Mouse (Mus musculus): ENCODE results near the gene Hrct1. TPM values are rescaled to one million over a fixed set of nuclear protein-coding genes. Genes with fewer than 3 reads are reported as not detected.

Gene Hrct1
- total and polyA plus RNA-seq, 3 experiments, result 4.0 to 10.7 (median 4.7) TPM

- Histone ChIP-seq H3K79me2 (replicated peaks; ENCODE audit: control insufficient read depth, insufficient read depth, low read length) (no peaks in the 10 kb centered on the region), H3K36me3 (ENCODE audit: control insufficient read depth, insufficient read depth, low read length) (no peaks in the 10 kb centered on the region), H3K4me1 (ENCODE audit: control insufficient read depth, insufficient read depth, low read length) (no peaks in the 10 kb centered on the region), H3K27me3 (ENCODE audit: control insufficient read depth, insufficient read depth, low read length) (no peaks in the 10 kb centered on the region), H3K9ac (ENCODE audit: low read depth, low read length) (no peak overlapping the region), H3K4me3 (no peak overlapping the region), H3K27ac (no peak overlapping the region)
- no peak for DNase-seq
- intact Hi-C loops (cut with DNase I), result no loop called here
- WGBS, result 74% methylated on average over 13 of the region's 13 CpGs
- TF ChIP-seq POLR2A (IDR thresholded peaks at IDR 0.05; ENCODE audit: insufficient read depth, low read depth, low read length) (no peak), EP300 (IDR thresholded peaks at IDR 0.05; ENCODE audit: insufficient read depth, low read depth, low read length) (no peak), CTCF (IDR thresholded peaks at IDR 0.05) (no peak)
These were observed 21.0 kb upstream of the Hrct1 start for GRCm38 (mm10) chr4:43705991-43706390.

GRCm38 (mm10) chr4:43709869-43710268 lies 17.1 kb upstream of the Hrct1 start, which contains the start of gene Olfr71:
Olfr71 (minus strand) TSS chr4:43710255.
- intact Hi-C loops (cut with DNase I), result loop anchor here (5.0 kb wide), 1 partner anchor 278 kb away; no protein-coding TSS in a partner anchor
- Histone ChIP-seq H3K36me3 (ENCODE audit: control insufficient read depth, insufficient read depth, low read length) (no peaks in the 10 kb centered on the region), H3K27ac (no peak within 1 kb of the TSS), H3K4me1 (ENCODE audit: control insufficient read depth, insufficient read depth, low read length) (no peaks in the 10 kb centered on the region; the same call in 1 of the 2 replicates), H3K4me3 (no peak within 1 kb of the TSS), H3K79me2 (replicated peaks; ENCODE audit: control insufficient read depth, insufficient read depth, low read length) (no peaks in the 10 kb centered on the region), H3K9ac (ENCODE audit: low read depth, low read length) (no peak within 1 kb of the TSS), H3K27me3 (ENCODE audit: control insufficient read depth, insufficient read depth, low read length) (no peaks in the 10 kb centered on the region)
- no peak for TF ChIP-seq POLR2A (IDR thresholded peaks at IDR 0.05; ENCODE audit: insufficient read depth, low read depth, low read length)
- no peak for TF ChIP-seq CTCF (IDR thresholded peaks at IDR 0.05)
- TF ChIP-seq EP300 (IDR thresholded peaks at IDR 0.05; ENCODE audit: insufficient read depth, low read depth, low read length), result no peak
- 47% methylated on average over 6 of the region's 6 CpGs for WGBS
- peak in 1 of 2 experiments; percentile 17 for DNase-seq

- Histone ChIP-seq H3K27ac (no peak overlapping the region), H3K36me3 (ENCODE audit: control insufficient read depth, insufficient read depth, low read length) (no peaks in the 10 kb centered on the region), H3K9ac (ENCODE audit: low read depth, low read length) (no peak overlapping the region), H3K4me3 (no peak overlapping the region), H3K27me3 (ENCODE audit: control insufficient read depth, insufficient read depth, low read length) (no peaks in the 10 kb centered on the region), H3K4me1 (ENCODE audit: control insufficient read depth, insufficient read depth, low read length) (no peaks in the 10 kb centered on the region; the same call in 1 of the 2 replicates), H3K79me2 (replicated peaks; ENCODE audit: control insufficient read depth, insufficient read depth, low read length) (no peaks in the 10 kb centered on the region)
- TF ChIP-seq EP300 (IDR thresholded peaks at IDR 0.05; ENCODE audit: insufficient read depth, low read depth, low read length) (no peak), CTCF (IDR thresholded peaks at IDR 0.05) (peak; percentile 96), POLR2A (IDR thresholded peaks at IDR 0.05; ENCODE audit: insufficient read depth, low read depth, low read length) (no peak)
- intact Hi-C loops (cut with DNase I), result loop anchor here (1.0 to 5.0 kb wide), 3 partner anchors 40 to 280 kb away; no protein-coding TSS in a partner anchor
- peak; percentile 75 to 89 for DNase-seq
- WGBS, result 3% methylated on average over 2 of the region's 2 CpGs
These were observed 15.2 kb upstream of the Hrct1 start for GRCm38 (mm10) chr4:43711821-43712220.

GRCm38 (mm10) chr4:43713652-43714219 lies 13.3 kb upstream of the Hrct1 start:
- Histone ChIP-seq H3K27ac (no peak overlapping the region), H3K27me3 (ENCODE audit: control insufficient read depth, insufficient read depth, low read length) (no peaks in the 10 kb centered on the region), H3K79me2 (replicated peaks; ENCODE audit: control insufficient read depth, insufficient read depth, low read length) (no peaks in the 10 kb centered on the region), H3K9ac (ENCODE audit: low read depth, low read length) (no peak overlapping the region), H3K4me3 (no peak overlapping the region), H3K4me1 (ENCODE audit: control insufficient read depth, insufficient read depth, low read length) (no peaks in the 10 kb centered on the region; the same call in 1 of the 2 replicates), H3K36me3 (ENCODE audit: control insufficient read depth, insufficient read depth, low read length) (no peaks in the 10 kb centered on the region)
- TF ChIP-seq POLR2A (IDR thresholded peaks at IDR 0.05; ENCODE audit: insufficient read depth, low read depth, low read length) (no peak), EP300 (IDR thresholded peaks at IDR 0.05; ENCODE audit: insufficient read depth, low read depth, low read length) (no peak), CTCF (IDR thresholded peaks at IDR 0.05) (no peak)
- intact Hi-C loops (cut with DNase I), result loop anchor here (5.0 kb wide), 1 partner anchor 281 kb away; no protein-coding TSS in a partner anchor
- DNase-seq, result no peak
- 46% methylated on average over 7 of the region's 7 CpGs for WGBS

DNA sequence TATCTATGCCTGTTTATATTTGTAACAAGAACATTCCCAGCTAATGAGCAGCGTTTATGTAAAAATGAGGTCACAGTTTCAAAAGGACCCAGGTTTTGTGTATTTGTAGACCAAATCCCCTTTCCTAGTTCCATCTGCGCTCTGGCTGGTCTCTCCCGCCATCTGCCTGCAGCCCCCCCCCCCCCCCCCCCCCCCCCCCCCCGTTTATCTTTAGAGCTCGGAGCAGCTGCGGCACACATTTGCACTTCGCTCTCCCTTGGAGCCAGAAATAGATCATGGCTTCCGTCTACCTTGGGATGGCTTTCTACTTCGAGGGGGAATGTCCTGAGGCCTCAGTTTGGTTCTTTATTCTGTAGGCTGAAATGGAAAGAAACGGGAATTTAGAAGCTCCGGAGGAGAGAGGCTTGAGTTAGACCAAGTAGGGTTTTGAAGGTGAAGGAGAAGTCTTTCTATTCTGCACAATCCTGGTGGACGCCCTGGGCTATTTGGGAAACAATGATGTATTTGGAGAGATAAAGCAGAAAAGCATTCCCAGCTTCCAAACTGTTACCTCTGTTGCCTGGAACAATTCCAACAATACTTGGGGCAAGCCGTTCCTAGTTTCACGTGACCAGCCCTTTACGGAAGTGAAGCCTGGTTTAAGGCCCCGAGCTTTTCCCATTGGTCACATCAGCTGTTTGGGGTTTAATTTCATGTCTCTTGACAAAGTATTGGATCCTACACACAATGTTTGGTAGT lies 6.3 kb upstream of the Hrct1 start:
- WGBS, result 22% methylated on average over 15 of the region's 16 CpGs
- no peak for DNase-seq
- peaks cover 2% of the 10 kb centered on the region; the same call in 1 of the 2 replicates for H3K4me1 ChIP-seq (ENCODE audit: control insufficient read depth, insufficient read depth, low read length)

More for the DNA sequence above, 6.3 kb upstream of the Hrct1 start:
- Histone ChIP-seq H3K4me3 (no peak overlapping the region), H3K36me3 (ENCODE audit: control insufficient read depth, insufficient read depth, low read length) (no peaks in the 10 kb centered on the region), H3K9ac (ENCODE audit: low read depth, low read length) (no peak overlapping the region), H3K27me3 (ENCODE audit: control insufficient read depth, insufficient read depth, low read length) (no peaks in the 10 kb centered on the region), H3K27ac (peak overlapping the region; percentile 31; the same call in 1 of the 2 replicates), H3K79me2 (replicated peaks; ENCODE audit: control insufficient read depth, insufficient read depth, low read length) (no peaks in the 10 kb centered on the region)
- intact Hi-C loops (cut with DNase I), result no loop called here
- no peak for TF ChIP-seq EP300 (IDR thresholded peaks at IDR 0.05; ENCODE audit: insufficient read depth, low read depth, low read length)
- no peak for TF ChIP-seq POLR2A (IDR thresholded peaks at IDR 0.05; ENCODE audit: insufficient read depth, low read depth, low read length)
- no peak for TF ChIP-seq CTCF (IDR thresholded peaks at IDR 0.05)

Measured in heart, adult 2 months (tissue).